Mouse (Mus musculus) intestine, embryonic 16.5 days (tissue): ENCODE results near the gene Hoxb6. TPM values are rescaled to one million over a fixed set of nuclear protein-coding genes. Genes with fewer than 3 reads are reported as not detected.

Experiments used
- ATAC-seq: fragments of 200-750 bp; cut with Nextera tagmentation; 2 replicates; pipeline ENCODE4 v1.8.0; 2017; ENCODE audit warnings: moderate TSS enrichment, moderate library complexity
- H3K27ac ChIP-seq: fragments of 300-500 bp; sonication (generic); 2 replicates; pipeline ENCODE4 v1.5.1; 2014; ENCODE audit warnings: mild to moderate bottlenecking, low read length
- H3K27me3 ChIP-seq: fragments of 300-500 bp; sonication (generic); replicated peaks from 2 replicates; pipeline ENCODE4 v1.6.1; 2014; ENCODE audit warnings: low read length, control low read depth, mixed read lengths; ENCODE audit not compliant: control insufficient read depth, insufficient read depth
- H3K36me3 ChIP-seq: fragments of 300-500 bp; sonication (generic); 2 replicates; pipeline ENCODE4 v1.6.1; 2014; ENCODE audit warnings: low read length, control low read depth; ENCODE audit not compliant: control insufficient read depth, insufficient read depth
- H3K4me1 ChIP-seq: fragments of 300-500 bp; sonication (generic); 2 replicates; pipeline ENCODE4 v1.6.1; 2014; ENCODE audit warnings: low read length, control low read depth, mixed read lengths; ENCODE audit not compliant: control insufficient read depth, insufficient read depth
- H3K4me2 ChIP-seq: fragments of 300-500 bp; sonication (generic); 2 replicates; pipeline ENCODE4 v1.6.1; 2014; ENCODE audit warnings: low read depth, low read length, control low read depth
- H3K4me3 ChIP-seq: fragments of 300-500 bp; sonication (generic); 2 replicates; pipeline ENCODE4 v1.5.1; 2014; ENCODE audit warnings: mild to moderate bottlenecking, low read length
- H3K9ac ChIP-seq: fragments of 300-500 bp; sonication (generic); 2 replicates; pipeline ENCODE4 v1.6.1; 2014; ENCODE audit warnings: low read depth, low read length
- H3K9me3 ChIP-seq: fragments of 300-500 bp; sonication (generic); 2 replicates; pipeline ENCODE4 v1.6.1; 2016; ENCODE audit warnings: low read length, control low read depth; ENCODE audit not compliant: control insufficient read depth
- WGBS: fragments of 180-500 bp; shearing (Covaris S2); extraction: QIAGEN DNeasy Blood & Tissue Kit; methylation state at CpG from one replicate; pipeline ENCODE4 v1.1.7; 2014; 5-methylcytosine and 5-hydroxymethylcytosine counted together
- polyA plus RNA-seq: library from polyadenylated mRNA; unstranded; fragments of >200 nt; fragmentation: Nextera tagmentation; extraction: Ambion mirVana; gene quantifications from 2 replicates; pipeline ENCODE4 v1.2.1, GENCODE M21; 2015

Gene Hoxb6
- polyA plus RNA-seq, 1 experiment from 2014 or later = 11.1 TPM

GRCm38 (mm10) chr11:96334998-96335397 is 42.7 kb downstream of the Hoxb6 start:
- 31% methylated on average over 3 of the region's 3 CpGs for WGBS
- H3K27ac ChIP-seq = peak overlapping the region; percentile 92

DNA sequence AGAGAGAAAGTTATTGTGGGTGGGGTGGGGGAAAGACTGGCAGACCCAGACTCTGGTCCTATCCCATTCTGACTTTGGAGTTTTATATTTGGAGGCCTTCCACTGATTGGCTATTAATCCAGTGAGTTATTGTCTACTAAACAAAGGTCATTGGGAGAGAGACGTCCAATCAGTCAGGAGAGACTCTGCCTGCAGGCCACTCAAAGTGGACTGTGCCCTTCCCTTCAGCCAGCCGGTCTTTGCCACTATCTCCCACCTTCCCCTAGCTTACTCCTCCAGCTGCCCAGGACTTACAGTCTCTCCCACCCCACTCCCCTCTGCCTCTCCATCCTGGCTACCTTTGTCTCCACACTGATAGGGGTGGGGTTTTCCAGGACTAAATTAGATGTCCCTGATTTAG is 44.3 kb downstream of the Hoxb6 start:
- no peak overlapping the region for H3K4me2 ChIP-seq
- 33% methylated on average over 2 of the region's 2 CpGs for WGBS
- no peak overlapping the region for H3K4me3 ChIP-seq
- no peak for ATAC-seq
- H3K9ac ChIP-seq = 0 out of 2 replicates have a peak overlapping the region, but pooled peaks have one; percentile 41
- no peaks in the 10 kb centered on the region for H3K9me3 ChIP-seq
- no peaks in the 10 kb centered on the region for H3K36me3 ChIP-seq
- H3K27ac ChIP-seq = peak overlapping the region; percentile 49; the same call in 1 of the 2 replicates
- H3K27me3 ChIP-seq = 0 out of 2 replicates have a peak, but pooled peaks cover 3% of the 10 kb centered on the region
- H3K4me1 ChIP-seq = peaks cover 61% of the 10 kb centered on the region

More at GRCm38 (mm10) chr11:96334998-96335397, 42.7 kb downstream of the Hoxb6 start:
- Histone ChIP-seq H3K4me3 (no peak overlapping the region), H3K4me1 (peaks cover 59% of the 10 kb centered on the region), H3K36me3 (no peaks in the 10 kb centered on the region), H3K4me2 (peak overlapping the region; percentile 65), H3K27me3 (0 out of 2 replicates have a peak, but pooled peaks cover 3% of the 10 kb centered on the region), H3K9me3 (no peaks in the 10 kb centered on the region), H3K9ac (peak overlapping the region; percentile 4; the same call in 1 of the 2 replicates)
- ATAC-seq = 0 out of 2 replicates have a peak, but pooled peaks have one; percentile 18

DNA sequence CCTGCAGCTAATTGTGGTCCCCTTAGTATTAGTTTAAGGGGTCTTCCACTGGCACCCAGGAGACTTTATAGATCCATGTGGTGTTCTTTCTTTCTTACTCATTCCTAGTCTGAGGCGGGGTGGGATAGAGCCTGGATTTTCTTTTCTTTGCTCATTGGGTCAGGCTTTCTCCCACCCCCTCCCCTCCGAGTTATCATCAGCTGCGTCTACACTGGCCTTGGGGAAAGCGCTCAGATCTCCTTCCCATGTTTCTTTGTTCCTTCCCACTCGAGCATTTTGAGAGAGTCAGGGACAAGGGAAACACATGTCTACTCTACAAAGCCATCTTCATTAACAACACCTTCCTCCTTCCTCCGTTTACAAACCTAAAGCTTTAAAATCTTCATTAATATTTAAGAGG is 44.8 kb downstream of the Hoxb6 start:
- H3K9ac ChIP-seq = peak overlapping the region; percentile 41
- no peak overlapping the region for H3K4me2 ChIP-seq
- peak overlapping the region; percentile 49; the same call in 1 of the 2 replicates for H3K27ac ChIP-seq
- H3K36me3 ChIP-seq = no peaks in the 10 kb centered on the region
- ATAC-seq = no peak
- H3K9me3 ChIP-seq = no peaks in the 10 kb centered on the region
- H3K27me3 ChIP-seq = 0 out of 2 replicates have a peak, but pooled peaks cover 3% of the 10 kb centered on the region
- peaks cover 61% of the 10 kb centered on the region for H3K4me1 ChIP-seq
- H3K4me3 ChIP-seq = no peak overlapping the region
- WGBS = 35% methylated on average over 6 of the region's 6 CpGs

DNA sequence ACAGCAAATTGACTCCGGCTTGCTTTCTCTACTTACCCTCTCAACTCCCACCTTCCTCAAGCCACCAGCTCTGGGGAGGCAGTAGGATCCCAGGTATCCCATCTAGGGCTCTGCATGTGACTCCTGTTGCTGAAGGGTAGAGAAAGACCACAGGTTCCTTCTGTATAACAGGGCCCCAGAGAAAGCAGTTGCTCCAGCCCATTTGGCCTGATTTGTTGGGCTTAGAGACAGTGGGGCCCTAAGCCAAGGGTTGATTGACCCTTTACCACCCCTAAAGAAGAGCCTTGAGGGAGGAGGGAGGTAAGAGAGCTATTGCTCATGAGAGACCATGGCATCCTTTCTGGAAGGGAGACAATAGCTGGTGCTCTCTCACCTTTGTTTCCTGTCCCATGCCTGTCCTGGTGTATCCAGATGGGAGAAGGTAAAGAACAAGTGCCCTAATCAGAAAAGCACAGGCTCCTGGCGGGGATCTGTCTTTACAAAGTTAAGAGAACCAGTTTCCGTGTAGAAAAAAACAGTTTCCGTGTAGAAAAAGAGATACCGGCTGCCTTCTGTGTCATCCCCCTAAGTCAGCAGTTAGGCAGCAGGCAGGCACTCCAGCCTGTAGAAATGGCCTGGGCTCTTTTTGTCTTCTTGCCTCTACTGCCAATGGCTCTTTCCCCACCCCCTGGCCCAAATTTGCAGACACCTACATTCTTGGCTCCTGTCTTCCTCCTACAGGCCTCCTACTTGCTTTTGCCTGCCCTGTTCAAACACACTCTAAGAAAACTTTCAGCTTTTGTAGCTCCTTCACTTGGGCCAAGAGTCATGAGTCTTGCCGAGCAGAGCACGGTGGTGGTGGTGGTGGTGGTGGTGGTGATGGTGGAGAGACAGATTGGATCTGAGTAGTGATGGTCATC is 46.9 kb downstream of the Hoxb6 start:
- Histone ChIP-seq H3K4me3 (no peak overlapping the region), H3K4me2 (peak overlapping the region; percentile 93), H3K9ac (peak overlapping the region; percentile 81), H3K27ac (peak overlapping the region; percentile 92), H3K9me3 (no peaks in the 10 kb centered on the region), H3K4me1 (peaks cover 56% of the 10 kb centered on the region), H3K27me3 (peaks cover 3% of the 10 kb centered on the region; the same call in 1 of the 2 replicates), H3K36me3 (no peaks in the 10 kb centered on the region)
- ATAC-seq = no peak
- WGBS = 39% methylated on average over 7 of the region's 7 CpGs

DNA sequence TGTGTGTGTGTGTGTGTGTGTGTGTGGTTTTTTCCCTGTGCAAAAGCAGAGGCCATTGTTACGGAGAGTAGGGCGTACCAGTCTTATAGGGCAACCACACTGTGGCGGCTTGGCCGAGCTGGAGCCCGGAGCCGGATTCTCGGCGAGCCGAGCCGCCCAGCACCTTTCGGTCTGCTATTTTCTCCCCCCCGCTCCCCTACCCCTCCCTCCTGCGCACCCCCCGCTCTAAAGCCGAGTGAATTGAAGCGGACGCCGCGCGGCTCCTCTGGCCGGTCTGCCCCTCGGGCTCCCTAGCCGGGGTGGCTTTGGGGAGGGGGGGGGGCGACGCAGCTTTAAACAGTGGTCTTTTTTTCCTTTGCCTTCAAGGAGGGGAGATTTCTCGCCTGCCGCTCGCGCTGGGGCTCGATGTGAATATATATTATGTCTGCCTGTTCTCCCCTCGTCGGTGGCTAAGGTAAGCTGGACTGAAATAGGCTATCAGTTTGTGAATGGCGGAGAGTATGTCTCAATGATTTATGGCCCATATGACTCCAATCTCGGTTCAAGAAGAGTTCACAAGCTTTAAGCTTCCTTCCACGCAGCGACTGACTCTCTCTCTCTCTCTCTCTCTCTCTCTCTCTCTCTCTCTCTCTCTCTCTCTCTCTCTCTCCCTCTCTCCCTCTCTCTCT is 48.6 kb downstream of the Hoxb6 start:
- H3K4me2 ChIP-seq = peak overlapping the region; percentile 93
- peak overlapping the region; percentile 92 for H3K27ac ChIP-seq
- peaks cover 6% of the 10 kb centered on the region; the same call in 1 of the 2 replicates for H3K27me3 ChIP-seq
- no peaks in the 10 kb centered on the region for H3K36me3 ChIP-seq
- WGBS = 0% methylated on average over 35 of the region's 36 CpGs
- ATAC-seq = peak; percentile 81
- H3K9me3 ChIP-seq = no peaks in the 10 kb centered on the region
- H3K4me1 ChIP-seq = peaks cover 54% of the 10 kb centered on the region
- peak overlapping the region; percentile 53 for H3K4me3 ChIP-seq
- H3K9ac ChIP-seq = peak overlapping the region; percentile 81

- Histone ChIP-seq H3K27ac (peak overlapping the region; percentile 92), H3K4me1 (peaks cover 54% of the 10 kb centered on the region), H3K4me2 (peak overlapping the region; percentile 93), H3K36me3 (no peaks in the 10 kb centered on the region), H3K4me3 (peak overlapping the region; percentile 53), H3K9ac (peak overlapping the region; percentile 86), H3K27me3 (peaks cover 11% of the 10 kb centered on the region; the same call in 1 of the 2 replicates), H3K9me3 (no peaks in the 10 kb centered on the region)
- no peak for ATAC-seq
- 3% methylated on average over 40 of the region's 40 CpGs for WGBS
Measured at GRCm38 (mm10) chr11:96341701-96342575, 49.7 kb downstream of the Hoxb6 start.

DNA sequence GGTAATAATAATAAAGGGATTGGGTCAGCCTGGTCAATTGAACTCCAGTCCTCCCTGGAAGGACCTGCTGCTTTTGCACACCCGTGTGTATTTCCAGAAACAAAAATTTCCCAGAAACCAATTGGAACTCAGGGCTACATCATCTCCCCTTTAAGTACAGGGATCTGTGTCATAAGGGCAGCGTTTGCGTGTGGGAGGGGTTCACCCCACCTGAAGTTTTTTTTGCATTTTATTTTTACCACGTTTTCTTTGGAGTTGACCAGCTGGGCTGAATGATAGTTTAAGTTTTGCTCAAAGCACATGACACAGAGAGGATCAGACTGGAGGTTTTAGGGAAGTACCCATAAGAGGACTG is 50.3 kb downstream of the Hoxb6 start:
- H3K4me2 ChIP-seq = peak overlapping the region; percentile 93
- peak overlapping the region; percentile 92 for H3K27ac ChIP-seq
- peaks cover 52% of the 10 kb centered on the region for H3K4me1 ChIP-seq
- peak overlapping the region; percentile 86 for H3K9ac ChIP-seq
- H3K9me3 ChIP-seq = no peaks in the 10 kb centered on the region
- H3K4me3 ChIP-seq = peak overlapping the region; percentile 53
- 24% methylated on average over 4 of the region's 4 CpGs for WGBS
- H3K27me3 ChIP-seq = peaks cover 11% of the 10 kb centered on the region; the same call in 1 of the 2 replicates
- no peak for ATAC-seq
- H3K36me3 ChIP-seq = no peaks in the 10 kb centered on the region

- Histone ChIP-seq H3K27me3 (peaks cover 11% of the 10 kb centered on the region; the same call in 1 of the 2 replicates), H3K4me1 (peaks cover 55% of the 10 kb centered on the region), H3K27ac (peak overlapping the region; percentile 55), H3K4me2 (peak overlapping the region; percentile 93), H3K4me3 (0 out of 2 replicates have a peak overlapping the region, but pooled peaks have one; percentile 20), H3K36me3 (no peaks in the 10 kb centered on the region), H3K9me3 (no peaks in the 10 kb centered on the region), H3K9ac (peak overlapping the region; percentile 71)
- no peak for ATAC-seq
- WGBS = 38% methylated on average over 2 of the region's 2 CpGs
Measured at GRCm38 (mm10) chr11:96343206-96343745, 51.0 kb downstream of the Hoxb6 start.
